Mouse (Mus musculus) left cerebral cortex, adult 2 months (tissue): ENCODE results near the gene Olfr1256. TPM values are rescaled to one million over a fixed set of nuclear protein-coding genes. Genes with fewer than 3 reads are reported as not detected.

Experiments used
- DNase-seq, 2 experiments: peaks; one replicate each; pipeline ENCODE4 v3.0.0; 2021 to 2022; ENCODE audit warnings: low spot score in 2 of 2, mixed read lengths in 1 of 2; ENCODE audit errors: extremely low spot score in 1 of 2
- H3K27ac ChIP-seq: fragments of 200-600 bp; 2 replicates; pipeline ENCODE4 v1.8.1; 2022
- H3K4me3 ChIP-seq: fragments of 200-600 bp; 2 replicates; pipeline ENCODE4 v1.8.1; 2022
- CTCF ChIP-seq: fragments of 200-600 bp; IDR thresholded peaks from 2 replicates; pipeline ENCODE4 v1.8.1; 2022; ENCODE audit warnings: antibody characterized with exemption, mild to moderate bottlenecking, moderate library complexity
- intact Hi-C: fragments of 180-260 bp; cut with DNase I; formaldehyde crosslinking; loops from one replicate; pipeline ENCODE4 v1.15.1; 2025
- long read RNA-seq, 2 experiments: library from polyadenylated mRNA; stranded (forward); transcript quantifications; one replicate each; pipeline ENCODE4 v2.0.0; 2021; ENCODE audit warnings: borderline mapping rate in 2 of 2
- total RNA-seq, 2 experiments: library from RNA; stranded (reverse); gene quantifications; 2 replicates each; pipeline ENCODE4 v1.2.3; 2021

Gene Olfr1256
- total RNA-seq, result not detected
- long read RNA-seq, experiment 1, result 0 reads
- long read RNA-seq, experiment 2, result 0 reads

DNA sequence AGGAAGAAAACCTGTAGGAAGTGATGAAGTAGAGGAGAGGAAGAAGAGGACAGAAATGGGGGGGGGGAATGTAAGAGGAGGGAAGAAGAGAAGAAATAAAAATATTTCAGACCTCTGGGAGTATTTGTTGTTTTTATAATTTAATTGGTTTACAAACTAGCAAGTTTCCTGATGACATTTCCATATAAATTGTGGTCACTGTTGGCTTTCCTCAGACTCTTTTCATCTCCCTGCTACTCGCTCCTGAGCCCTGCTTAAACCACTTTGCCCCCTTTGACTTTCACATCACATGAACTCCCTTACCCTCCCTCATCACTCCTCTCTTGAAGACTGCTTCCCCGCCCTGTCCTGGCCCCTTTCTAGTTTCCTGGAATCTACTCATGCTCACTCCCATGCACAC lies at the start of gene Olfr1256:
Olfr1256 (minus strand) TSS at position 101 of the 400 bp plus-strand sequence.
- intact Hi-C loops, result no loop called here
- no peak for DNase-seq
- no peak for TF ChIP-seq CTCF

GRCm38 (mm10) chr2:89878137-89878536 lies 36.8 kb upstream of the Olfr1256 start, which contains the start of gene Olfr1257:
Gene Olfr1257 (plus strand): TSS chr2:89878437.
- H3K27ac ChIP-seq, result no peak within 1 kb of the TSS
- TF ChIP-seq CTCF, result no peak
- intact Hi-C loops, result no loop called here
- DNase-seq, result no peak
- no peak within 1 kb of the TSS for H3K4me3 ChIP-seq

More for the DNA sequence above, at the start of gene Olfr1256:
- Histone ChIP-seq H3K27ac (no peak within 1 kb of the TSS), H3K4me3 (no peak within 1 kb of the TSS)

DNA sequence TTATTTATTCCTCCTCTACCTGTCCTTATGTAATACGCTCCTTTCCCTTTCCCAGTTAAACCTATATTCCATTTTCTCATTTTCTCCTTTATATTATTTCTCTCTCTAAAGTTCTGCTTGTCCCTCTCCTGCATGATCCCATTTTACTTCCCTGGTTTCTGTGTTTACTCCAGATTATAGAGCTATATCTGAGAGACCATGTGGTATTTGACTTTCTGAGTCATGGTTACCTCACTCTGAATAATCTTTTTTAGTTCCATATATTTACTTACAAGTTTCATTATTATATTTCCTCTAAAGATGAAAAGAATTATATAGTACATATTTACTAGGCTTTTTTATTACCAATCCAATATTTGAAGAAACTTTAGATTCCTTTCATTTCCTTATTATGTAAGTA lies 7.9 kb upstream of the Olfr1256 start:
- DNase-seq, result no peak
- Histone ChIP-seq H3K4me3 (no peak overlapping the region), H3K27ac (no peak overlapping the region)
- TF ChIP-seq CTCF, result no peak
- intact Hi-C loops, result no loop called here

DNA sequence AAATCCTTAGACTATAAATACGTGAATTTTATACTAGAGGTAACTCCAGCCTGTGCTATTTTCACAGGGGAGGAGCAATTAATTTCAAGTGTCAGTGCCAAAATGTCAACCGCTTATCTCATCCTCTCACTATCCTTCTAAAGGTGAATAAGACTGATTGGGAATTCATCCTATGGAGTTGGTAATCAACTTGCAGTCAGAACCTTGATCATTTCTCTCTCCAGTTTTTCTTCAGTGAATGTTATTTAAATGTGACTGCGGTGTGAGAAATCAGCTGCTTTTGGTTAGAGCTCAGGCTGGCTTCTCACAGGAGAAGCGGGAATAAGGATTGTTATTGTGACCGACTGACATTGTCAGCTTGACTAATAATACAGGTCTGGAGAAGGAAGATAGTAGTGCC lies 6.8 kb upstream of the Olfr1256 start, which contains the start of gene Olfr48:
Olfr48 (minus strand) TSS at position 101 of the 400 bp plus-strand sequence.
- H3K4me3 ChIP-seq, result no peak within 1 kb of the TSS
- intact Hi-C loops, result no loop called here
- H3K27ac ChIP-seq, result no peak within 1 kb of the TSS
- TF ChIP-seq CTCF, result no peak
- DNase-seq, result no peak

- TF ChIP-seq CTCF, result no peak
- Histone ChIP-seq H3K27ac (no peak overlapping the region), H3K4me3 (no peak overlapping the region)
- no peak for DNase-seq
- intact Hi-C loops, result no loop called here
These were observed 21.1 kb downstream of the Olfr1256 start for GRCm38 (mm10) chr2:89820216-89820615.

GRCm38 (mm10) chr2:89811751-89812150 lies 29.6 kb downstream of the Olfr1256 start, which contains the start of gene Olfr1255:
Gene Olfr1255 (plus strand): TSS chr2:89812051.
- H3K27ac ChIP-seq, result no peak within 1 kb of the TSS
- H3K4me3 ChIP-seq, result no peak within 1 kb of the TSS
- no peak for TF ChIP-seq CTCF
- DNase-seq, result no peak
- intact Hi-C loops, result no loop called here

GRCm38 (mm10) chr2:89810751-89811150 lies 30.6 kb downstream of the Olfr1256 start:
- no peak for TF ChIP-seq CTCF
- no peak for DNase-seq

GRCm38 (mm10) chr2:89799583-89799982 lies 41.8 kb downstream of the Olfr1256 start:
- intact Hi-C loops, result no loop called here
- no peak overlapping the region for H3K4me3 ChIP-seq
- peak; percentile 41 for TF ChIP-seq CTCF
- no peak for DNase-seq
- no peak overlapping the region for H3K27ac ChIP-seq

More at GRCm38 (mm10) chr2:89810751-89811150, 30.6 kb downstream of the Olfr1256 start:
- Histone ChIP-seq H3K27ac (no peak overlapping the region), H3K4me3 (no peak overlapping the region)
- intact Hi-C loops, result no loop called here

DNA sequence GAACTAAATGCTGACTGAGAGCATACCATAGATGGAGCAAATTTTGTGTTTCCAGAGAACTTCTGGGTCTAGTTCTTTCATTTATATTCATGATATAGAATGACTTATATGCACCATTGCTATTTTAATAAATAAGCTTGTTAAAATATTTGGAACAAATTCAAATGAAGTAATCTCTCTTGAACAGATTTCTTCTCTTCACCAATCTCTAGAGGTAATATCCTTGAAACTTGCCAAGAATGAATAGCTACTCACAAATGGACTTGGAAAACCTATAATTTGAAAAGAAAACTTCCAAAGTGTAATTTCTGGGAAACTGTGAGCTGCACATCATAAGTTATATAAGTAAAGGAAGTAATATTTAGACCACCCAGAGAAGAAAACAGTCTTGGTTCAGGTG lies 47.8 kb downstream of the Olfr1256 start, which contains the start of gene Olfr1254:
Olfr1254 (minus strand) TSS at position 101 of the 400 bp plus-strand sequence.
- H3K4me3 ChIP-seq, result no peak within 1 kb of the TSS
- no peak for TF ChIP-seq CTCF
- intact Hi-C loops, result no loop called here
- no peak for DNase-seq
- no peak within 1 kb of the TSS for H3K27ac ChIP-seq

Other genes starting within 250 kb of the Olfr1256 start
- gene Olfr1246, start 248.4 kb downstream of the Olfr1256 start, total RNA-seq, result not detected
- under 1 TPM; 0.05 to 0.12 TPM for gene Olfr1247, start 227.4 kb downstream of the Olfr1256 start, total RNA-seq
- gene Olfr1248, start 223.3 kb downstream of the Olfr1256 start, total RNA-seq, result not detected
- not detected for gene Olfr1249, start 206.6 kb downstream of the Olfr1256 start, total RNA-seq
- not detected for gene Olfr1250, start 180.1 kb downstream of the Olfr1256 start, total RNA-seq
- gene Olfr1251, start 169.6 kb downstream of the Olfr1256 start, total RNA-seq, result not detected
- gene Olfr1252, start 116.5 kb downstream of the Olfr1256 start, total RNA-seq, result not detected
- gene Olfr1253, start 84.5 kb downstream of the Olfr1256 start, total RNA-seq, result not detected
- gene Olfr1254, start 47.9 kb downstream of the Olfr1256 start, total RNA-seq, result not detected
- not detected for gene Olfr1255, start 29.5 kb downstream of the Olfr1256 start, total RNA-seq
- not detected for gene Olfr48, start 6.7 kb upstream of the Olfr1256 start, total RNA-seq
- gene Olfr1257, start 36.9 kb upstream of the Olfr1256 start, total RNA-seq, result not detected
- gene Olfr1258, start 85.8 kb upstream of the Olfr1256 start, total RNA-seq, result not detected
- gene Olfr1259, start 107.1 kb upstream of the Olfr1256 start, total RNA-seq, result not detected
- gene Olfr1260, start 132.8 kb upstream of the Olfr1256 start, total RNA-seq, result not detected
- gene Olfr1261, start 149.7 kb upstream of the Olfr1256 start, total RNA-seq, result not detected
- gene Olfr1262, start 158.6 kb upstream of the Olfr1256 start, total RNA-seq, result not detected
- gene Olfr1263, start 170.6 kb upstream of the Olfr1256 start, total RNA-seq, result not detected
- gene Olfr1264, start 184.0 kb upstream of the Olfr1256 start, total RNA-seq, result not detected
- gene Olfr1265, start 193.8 kb upstream of the Olfr1256 start, total RNA-seq, result not detected
- gene Olfr140, start 222.0 kb upstream of the Olfr1256 start, total RNA-seq, result not detected